Mouse (Mus musculus) kidney, postnatal 14 days (tissue): ENCODE results near the gene Gabrd.
"Not testable (repeated sequence)": the region's sequence is repeated elsewhere in the genome, so short reads cannot be mapped to it uniquely, and the experiment has no call there.

Experiments
- DNase-seq: peaks from one replicate; pipeline ENCODE4 v3.0.0; 2022; ENCODE audit warnings: mixed read lengths

Gene Gabrd

DNA sequence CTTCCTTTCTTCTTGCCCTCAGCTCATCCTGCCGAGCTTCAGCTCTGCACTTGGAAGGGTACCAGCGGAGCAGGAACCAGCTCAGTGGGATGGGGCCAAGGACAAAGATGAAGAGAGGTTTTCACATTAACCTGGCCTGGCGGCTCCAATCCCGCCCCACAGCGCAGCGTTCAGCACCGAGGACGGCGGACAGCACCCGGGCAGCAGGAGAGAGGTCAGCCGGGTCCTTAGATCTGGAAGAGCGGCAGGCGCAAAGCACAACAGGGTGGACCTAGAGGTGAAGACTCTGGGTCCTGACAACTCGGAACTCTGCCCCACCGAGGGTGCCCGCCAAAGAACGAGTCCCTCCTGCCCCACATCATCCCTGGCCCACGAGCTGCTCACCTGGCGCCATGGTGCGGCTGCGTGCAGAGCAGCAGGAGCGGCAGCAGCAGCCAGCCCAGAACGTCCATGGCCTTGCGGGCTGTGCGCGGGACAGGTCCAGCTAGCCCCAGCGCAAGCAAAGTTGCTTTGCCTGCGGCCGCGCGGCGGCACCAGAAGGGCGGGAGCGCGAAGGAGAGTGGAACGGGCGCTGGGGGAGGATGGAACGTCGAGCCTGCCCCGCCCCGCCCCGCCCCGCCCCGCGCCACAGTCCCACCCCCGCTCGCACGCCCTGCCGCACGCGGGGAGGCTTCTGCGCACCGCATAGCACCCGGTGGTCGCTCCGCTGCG is at the start of gene Gabrd:
TSS of gene Gabrd (minus strand) at position 602 of the 711 bp plus-strand sequence.
- DNase-seq: peak; percentile 77

DNA sequence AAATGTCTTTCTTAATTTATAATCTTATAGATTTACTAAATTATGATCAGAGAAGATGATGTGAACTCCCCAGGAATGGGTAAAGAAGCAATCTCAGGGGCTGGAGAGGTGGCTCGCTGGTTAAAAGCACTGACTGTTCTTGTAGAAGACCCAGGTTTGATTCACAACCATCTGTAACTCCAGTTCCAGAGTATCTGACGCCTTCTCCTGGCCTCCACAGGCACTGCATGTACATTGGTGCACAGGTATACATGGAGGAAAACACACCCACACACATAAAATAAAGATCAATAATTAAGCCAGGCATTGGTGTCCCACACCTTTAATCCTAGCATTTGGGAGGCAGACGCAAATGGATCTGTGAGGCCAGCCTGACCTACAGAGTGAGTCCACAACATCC is 44.9 kb upstream of the Gabrd start:
- DNase-seq: no peak

GRCm38 (mm10) chr4:155433993-155434392 is 36.1 kb upstream of the Gabrd start:
- peak; percentile 37 for DNase-seq

- DNase-seq: no peak
These were observed 34.4 kb upstream of the Gabrd start for GRCm38 (mm10) chr4:155432358-155432757.

DNA sequence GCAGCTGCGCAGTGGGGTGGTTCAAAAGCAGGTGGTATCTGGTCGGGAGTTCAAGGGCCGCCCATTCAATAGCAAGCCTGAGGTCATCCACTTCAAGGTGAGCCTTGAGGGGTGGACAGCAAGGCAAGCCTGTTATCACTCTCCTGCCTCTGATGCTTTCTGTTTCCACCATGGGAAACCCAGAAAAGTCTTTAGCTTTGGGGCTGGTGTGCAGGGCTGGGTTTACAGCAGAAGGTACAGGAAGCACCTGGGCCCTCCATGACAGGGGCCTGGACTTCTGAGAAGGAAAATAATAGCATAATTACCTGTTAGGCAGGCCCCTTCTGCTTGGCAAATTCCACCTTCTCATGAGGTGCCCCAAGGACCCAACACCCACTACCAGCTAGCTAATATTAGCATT is 31.3 kb upstream of the Gabrd start:
- no peak for DNase-seq

- DNase-seq: no peak
These were observed 30.5 kb upstream of the Gabrd start for GRCm38 (mm10) chr4:155428442-155428841.

GRCm38 (mm10) chr4:155426272-155426671 is 28.4 kb upstream of the Gabrd start:
- no peak for DNase-seq

DNA sequence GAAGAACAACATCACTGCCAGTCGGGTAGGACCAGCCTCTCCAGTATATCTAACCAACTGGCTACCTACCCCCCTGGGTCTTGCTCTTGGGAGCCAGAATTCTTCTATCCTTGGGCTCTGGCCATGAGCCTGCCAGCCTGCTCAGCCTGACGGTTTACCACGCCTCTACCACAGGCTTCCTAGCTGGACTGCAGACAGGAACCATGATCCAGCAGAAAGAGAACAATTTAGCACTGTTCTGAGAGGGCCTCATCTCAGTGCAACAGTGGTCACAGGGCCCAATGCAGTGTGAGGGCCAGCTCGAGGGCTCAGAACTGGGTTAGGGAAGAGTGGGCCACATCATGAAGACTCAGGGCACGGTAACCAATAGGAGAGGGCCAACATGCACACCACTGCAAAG is 26.1 kb upstream of the Gabrd start:
- DNase-seq: no peak

DNA sequence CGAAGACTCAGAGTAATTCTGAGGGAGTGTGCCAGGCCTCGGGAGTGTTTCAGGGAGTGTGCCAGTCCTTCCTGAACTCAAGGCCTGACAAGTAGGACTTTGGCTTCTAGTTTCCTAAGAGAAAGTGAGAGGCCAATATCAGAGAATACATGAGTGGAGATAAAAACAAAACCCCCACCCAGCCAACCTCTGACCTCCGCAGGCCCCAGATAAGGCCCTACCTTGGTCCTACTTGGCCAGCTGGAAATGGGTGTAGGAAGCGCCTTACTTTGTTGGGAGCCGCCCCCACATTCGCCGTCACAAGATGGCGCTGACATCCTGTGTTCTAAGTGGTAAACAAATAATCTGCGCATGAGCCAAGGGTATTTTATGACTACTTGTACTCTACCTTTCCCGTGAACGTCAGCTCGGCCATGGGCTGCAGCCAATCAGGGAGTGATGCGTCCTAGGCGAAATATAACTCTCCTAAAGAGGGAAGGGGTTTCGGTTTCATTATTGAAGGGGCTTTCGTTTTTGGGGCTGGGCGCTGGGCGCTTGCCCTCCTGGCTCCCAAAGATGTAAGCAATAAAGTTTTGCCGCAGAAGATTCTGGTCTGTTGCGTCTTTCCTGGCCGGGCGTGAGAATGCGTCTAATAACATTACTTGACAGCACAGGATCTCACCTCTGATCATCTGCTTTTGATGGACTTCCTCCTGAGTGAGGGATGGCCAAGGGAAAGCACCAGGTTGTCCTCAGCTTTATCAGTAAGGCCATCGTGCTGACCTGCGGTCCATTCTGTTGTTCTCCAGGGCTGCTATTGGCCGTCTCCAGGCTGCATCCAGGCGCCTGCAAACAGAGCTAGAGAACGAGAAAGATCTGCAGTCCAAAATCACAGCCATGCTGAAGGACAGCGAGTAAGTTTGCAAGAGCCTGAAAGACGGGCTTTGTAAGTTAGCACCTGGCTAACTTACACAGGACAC is 23.8 kb upstream of the Gabrd start:
- not testable (repeated sequence) for DNase-seq

DNA sequence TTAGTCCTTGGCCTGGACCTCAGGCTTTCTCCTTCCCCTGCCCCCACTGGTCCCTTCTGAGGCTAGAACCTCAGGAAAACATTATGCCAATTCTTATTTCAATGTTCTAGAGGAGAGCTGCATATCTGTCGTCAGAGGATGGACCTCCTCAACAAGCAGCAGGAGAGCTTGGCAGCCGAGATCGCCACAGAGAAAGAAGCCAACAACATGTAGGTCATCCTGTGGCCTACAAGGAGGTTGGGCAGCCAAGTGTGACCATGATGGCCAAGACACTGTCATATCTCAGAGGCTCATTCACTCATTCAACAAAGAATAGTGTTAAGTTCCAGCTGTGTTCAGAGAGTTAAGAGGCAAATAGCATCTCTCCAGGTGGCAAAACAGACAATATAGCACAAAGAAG is 22.2 kb upstream of the Gabrd start:
- DNase-seq: no peak

GRCm38 (mm10) chr4:155414656-155415235 is 16.8 kb upstream of the Gabrd start:
- no peak for DNase-seq

GRCm38 (mm10) chr4:155413641-155414335 is 15.9 kb upstream of the Gabrd start:
- DNase-seq: no peak

- no peak for DNase-seq
These were observed 14.2 kb upstream of the Gabrd start for GRCm38 (mm10) chr4:155412124-155412523.

DNA sequence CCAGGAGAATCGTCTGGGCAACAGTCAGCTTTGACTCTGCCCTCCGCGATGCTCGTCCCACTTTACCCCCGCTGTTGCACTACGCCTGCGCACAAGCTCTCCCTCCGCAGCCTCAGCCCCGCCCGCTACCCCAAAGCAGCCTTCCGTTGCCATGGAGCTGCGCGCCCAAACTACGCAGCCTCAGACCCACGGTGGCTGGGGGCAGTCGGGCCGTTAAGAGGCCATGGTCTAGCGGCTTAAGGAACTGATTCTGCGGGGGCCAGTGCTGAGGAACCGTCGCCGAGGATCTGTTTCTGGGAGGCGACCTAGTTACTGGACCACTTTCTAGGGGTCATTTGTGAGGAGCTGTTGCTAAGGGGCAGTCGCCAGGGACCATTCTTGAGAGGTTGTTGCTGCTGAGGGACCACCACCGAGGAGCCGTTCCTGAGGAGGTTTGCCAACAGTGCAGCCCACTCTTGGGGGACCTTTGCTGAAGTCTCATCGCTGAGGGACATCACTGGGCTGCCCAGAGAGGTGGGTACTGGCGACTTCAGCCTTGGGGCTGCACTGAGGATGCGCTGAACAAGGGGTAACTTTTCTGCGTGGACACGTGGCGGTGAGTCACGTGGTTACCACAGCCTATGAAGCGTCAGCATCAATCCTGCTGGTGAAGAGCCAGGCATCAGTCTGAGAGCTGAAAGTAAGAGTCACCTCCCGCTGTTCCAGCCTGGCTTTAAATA is 11.3 kb upstream of the Gabrd start, which contains the start of gene Cfap74:
TSS of gene Cfap74 (plus strand) at position 133 of the 719 bp plus-strand sequence.
- peak; percentile 72 for DNase-seq

- no peak for DNase-seq
These were observed 10.8 kb upstream of the Gabrd start for GRCm38 (mm10) chr4:155408695-155409057.

DNA sequence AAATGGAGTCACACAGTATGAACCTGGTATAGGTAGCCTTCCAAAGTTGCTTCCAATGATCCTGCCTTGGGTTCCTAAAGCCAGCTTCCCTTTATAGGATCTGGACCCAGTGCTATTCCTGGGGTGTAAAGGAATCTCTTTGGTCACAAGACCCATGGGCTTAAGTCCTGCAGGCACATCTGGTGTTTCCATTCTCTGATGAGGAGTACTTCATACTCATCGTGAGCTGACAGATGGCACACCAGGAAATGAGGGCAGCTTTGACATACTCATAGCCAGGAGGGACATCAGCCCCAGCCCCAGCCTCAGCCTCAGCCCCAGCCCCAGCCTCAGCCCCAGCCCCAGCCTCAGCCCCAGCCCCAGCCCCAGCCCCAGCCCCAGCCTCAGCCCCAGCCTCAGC is 4.6 kb upstream of the Gabrd start:
- DNase-seq: no peak

GRCm38 (mm10) chr4:155401121-155401520 is 3.2 kb upstream of the Gabrd start:
- DNase-seq: no peak

- DNase-seq: no peak
These were observed 269 bp upstream of the Gabrd start for GRCm38 (mm10) chr4:155398222-155398540.

DNA sequence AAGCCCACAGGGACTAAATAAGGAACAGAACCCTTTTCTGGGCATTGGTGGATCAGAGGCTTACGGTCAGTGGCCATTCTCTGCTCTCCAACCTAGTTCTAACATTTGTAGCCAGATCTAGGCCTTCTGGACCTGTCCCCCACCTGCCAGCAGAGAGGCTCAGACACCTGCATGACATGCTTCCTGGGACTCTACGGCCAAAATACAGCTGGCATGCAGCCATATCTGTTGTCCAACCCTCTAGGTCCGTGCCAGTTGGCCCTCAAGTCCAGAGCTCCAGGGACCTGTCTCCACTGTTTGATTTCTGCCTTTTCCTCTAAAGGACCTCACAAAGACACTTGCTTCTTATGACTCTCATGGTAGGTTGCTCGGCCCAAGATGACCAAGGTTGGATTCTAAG is 1.2 kb downstream of the Gabrd start:
- no peak for DNase-seq

- DNase-seq: no peak
These were observed 2.4 kb downstream of the Gabrd start for GRCm38 (mm10) chr4:155395471-155395870.

DNA sequence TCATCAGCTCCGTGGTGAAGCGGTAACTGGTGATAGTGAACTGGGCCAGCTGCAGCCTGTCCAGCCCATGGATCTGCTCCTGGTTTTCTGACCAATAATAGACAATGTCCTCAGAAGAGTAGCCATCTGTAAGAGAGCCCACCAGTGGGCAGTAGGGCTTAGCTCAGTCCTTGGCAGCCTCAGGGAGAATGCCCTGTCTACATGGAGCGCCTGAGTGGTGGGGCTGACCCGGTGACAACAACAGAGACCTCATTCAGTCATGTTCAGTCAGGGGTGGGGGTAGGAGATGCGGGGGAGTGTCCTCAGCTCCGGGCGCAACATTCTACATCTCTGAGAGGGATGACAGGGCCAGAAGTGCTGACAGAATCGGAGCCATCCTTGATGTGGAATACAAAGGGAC is 10.7 kb downstream of the Gabrd start:
- no peak for DNase-seq

- DNase-seq: no peak
These were observed 14.6 kb downstream of the Gabrd start for GRCm38 (mm10) chr4:155383326-155383725.
